Mouse (Mus musculus) lung, adult 18-20 months (tissue): ENCODE measurements around the gene Atraid.

Source experiments
- DNase-seq, 2 experiments: peaks; one replicate each; pipeline ENCODE4 v3.0.0; 2022; ENCODE audit warnings: mixed read lengths in 2 of 2

Atraid gene

DNA sequence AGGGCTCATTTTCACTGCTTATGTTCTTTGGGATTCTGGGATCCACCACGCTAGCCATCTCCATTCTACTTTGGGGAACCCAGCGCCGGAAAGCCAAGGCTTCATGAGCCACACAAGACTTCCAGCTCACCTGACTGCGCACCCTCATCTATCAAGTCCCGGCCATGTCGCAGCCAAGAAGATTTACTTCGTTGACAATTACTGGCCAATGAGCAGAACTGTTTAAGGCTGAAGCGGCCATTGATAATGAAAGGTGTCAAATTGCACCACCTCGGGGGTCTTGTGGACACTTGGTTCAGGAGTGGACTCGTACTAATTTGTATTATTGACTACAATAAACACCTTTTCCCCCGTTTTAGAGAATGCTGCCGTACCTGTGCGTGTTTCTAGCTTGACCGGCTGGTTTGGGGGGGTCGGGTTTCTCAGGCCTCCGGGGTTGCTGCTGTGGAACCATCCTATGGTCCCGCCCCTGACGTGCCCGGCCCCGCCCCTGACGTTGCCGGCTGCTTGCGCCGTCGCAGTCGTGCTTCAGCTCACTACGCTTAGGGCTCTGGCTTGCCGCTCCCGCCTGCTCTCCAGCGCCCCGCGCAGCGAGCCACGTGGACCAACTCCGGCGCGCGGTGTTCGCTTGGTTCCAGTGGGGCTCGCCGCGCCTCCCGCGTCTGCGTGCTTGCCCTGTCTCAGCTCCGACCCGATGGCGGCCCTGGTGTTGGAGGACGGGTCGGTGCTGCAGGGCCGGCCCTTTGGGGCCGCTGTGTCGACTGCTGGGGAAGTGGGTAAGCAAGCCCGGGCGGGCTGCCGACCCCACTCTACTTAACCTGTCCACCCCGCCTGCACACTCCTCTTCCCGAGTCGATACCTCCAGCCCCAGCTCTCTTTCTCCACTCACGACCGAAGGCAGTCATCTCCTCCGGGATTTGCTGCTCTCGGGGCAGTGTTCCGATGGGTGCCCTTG, 6.4 kb downstream of the Atraid start, which contains the start of gene Cad:
Gene Cad, plus strand, starts transcription at position 520 of the 955 bp plus-strand sequence.
- DNase-seq: peak; percentile 96 to 97

DNA sequence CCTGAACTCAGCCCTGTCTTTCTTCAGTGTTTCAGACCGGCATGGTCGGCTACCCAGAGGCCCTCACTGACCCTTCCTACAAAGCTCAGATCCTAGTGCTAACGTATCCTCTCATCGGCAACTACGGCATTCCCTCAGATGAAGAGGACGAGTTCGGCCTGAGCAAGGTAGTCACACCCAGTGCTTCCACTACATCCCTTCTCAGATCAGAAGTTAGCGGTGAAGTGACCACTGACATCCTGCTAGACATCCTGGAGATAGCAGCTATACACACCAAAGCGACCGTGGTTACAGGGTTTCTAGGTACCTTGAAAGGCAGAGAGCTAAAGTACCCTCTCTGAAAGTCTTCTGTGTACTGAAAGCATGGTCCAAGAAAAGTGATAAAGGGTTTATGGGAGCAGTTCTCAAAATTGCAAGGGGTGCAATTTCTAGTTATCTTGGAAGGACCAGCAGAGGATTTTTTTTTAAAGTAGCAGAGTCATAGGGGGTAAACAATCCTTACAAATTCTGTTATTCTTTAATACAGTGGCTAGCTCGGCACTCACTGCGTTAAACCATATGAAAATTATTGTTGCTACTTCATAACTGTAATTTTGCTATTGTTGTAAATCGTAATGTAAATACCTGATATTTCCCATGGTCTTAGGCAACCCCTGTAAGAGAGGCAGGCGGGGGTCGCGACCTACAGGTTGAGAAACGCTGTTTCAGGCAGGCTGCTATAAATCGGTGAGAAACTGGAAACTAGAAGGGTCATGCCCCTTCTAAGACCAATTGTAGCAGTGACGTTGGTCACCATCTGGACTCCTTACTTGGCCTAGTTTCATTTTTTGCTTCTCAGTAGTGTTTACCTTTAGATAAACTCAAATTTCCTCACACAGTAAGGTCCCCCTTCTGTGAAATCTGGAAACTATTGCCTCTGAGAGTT, 7.4 kb downstream of the Atraid start:
- DNase-seq: peak in 1 of 2 experiments; percentile 33

DNA sequence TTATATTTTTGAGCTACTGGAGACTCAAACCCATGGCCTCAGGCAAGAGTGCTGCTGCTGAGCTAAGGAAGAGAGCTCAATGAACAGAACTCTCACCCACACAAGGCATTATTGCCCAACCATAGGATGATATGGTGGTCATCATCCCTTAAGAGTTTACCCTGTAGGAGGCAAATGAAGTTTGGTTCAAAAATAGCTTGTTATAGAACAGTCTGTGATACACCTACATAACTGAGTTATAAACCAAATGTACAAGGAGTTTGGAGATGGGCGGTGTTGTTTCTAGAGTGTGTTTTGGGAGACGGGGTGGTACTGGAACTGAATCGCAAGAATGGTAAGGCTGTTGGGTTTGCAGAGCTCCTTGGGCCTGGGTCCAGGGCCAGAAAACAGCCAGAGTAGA, 21.7 kb downstream of the Atraid start:
- no peak for DNase-seq

DNA sequence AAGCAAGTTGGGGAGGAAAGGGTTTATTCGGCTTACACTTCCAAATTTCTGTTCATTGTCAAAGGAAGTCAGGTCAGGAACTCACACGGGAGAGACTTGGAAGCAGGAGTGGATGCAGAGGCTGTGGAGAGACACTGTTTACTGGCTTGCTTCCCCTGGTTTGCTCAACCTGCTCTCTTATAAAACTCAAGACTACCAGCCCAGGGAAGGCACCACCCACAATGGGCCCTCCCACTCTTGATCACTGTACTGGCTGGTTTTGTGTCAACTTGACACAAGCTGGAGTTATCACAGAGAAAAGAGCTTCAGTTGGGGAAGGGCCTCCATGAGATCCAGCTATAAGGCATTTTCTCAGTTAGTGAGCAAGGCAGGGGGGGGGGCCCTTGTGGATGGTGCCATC, 22.9 kb downstream of the Atraid start:
- DNase-seq: no peak

DNA sequence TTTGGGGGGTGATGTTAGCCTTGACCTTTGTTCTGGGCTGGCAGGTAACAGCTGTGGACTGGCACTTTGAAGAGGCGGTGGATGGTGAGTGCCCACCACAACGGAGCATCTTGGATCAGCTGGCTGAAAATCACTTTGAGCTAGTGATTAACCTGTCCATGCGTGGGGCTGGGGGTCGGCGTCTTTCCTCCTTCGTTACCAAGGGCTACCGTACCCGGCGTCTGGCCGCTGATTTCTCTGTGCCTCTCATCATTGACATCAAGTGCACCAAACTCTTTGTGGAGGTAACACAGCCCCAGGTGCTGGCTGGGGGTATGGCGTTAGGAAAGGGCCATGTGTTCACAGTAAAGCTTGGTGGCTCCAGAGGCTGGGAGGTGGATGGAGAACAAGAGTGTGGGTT, 23.7 kb downstream of the Atraid start:
- no peak for DNase-seq

DNA sequence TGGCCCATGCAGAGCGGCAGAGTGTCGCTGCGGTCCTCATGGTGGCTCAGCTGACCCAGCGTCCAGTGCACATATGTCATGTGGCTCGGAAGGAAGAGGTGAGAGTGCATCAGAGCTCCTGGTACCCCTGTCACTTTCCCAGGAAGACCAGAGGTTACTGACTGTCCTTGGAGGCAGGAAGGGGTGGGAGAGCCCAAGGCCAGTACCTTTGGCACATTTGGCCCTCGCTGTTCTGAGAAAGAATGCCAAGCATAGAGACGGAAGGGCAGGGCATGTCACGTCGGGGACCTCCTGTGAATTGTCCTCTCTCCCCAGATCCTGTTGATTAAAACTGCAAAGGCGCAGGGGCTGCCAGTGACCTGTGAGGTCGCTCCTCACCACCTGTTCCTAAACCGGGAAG, 25.1 kb downstream of the Atraid start:
- no peak for DNase-seq

DNA sequence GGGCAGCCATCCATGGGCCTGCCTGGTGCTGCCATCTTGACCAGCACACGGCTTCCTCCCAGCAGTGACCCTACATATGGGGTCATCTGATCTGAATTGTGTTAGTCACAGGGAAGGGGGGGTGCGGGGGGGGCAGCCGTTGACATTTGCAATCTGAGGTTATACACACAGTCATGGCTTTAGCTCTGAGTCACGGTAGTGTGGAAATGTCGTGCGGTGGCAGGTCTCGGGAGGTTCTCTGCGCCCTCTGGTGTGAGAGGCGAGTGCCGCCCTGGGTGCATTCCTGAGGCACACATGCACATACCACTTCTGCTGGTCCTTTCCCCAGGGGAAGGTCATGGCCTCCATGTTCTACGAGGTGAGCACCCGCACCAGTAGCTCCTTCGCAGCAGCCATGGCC, 28.2 kb downstream of the Atraid start:
- DNase-seq: no peak

DNA sequence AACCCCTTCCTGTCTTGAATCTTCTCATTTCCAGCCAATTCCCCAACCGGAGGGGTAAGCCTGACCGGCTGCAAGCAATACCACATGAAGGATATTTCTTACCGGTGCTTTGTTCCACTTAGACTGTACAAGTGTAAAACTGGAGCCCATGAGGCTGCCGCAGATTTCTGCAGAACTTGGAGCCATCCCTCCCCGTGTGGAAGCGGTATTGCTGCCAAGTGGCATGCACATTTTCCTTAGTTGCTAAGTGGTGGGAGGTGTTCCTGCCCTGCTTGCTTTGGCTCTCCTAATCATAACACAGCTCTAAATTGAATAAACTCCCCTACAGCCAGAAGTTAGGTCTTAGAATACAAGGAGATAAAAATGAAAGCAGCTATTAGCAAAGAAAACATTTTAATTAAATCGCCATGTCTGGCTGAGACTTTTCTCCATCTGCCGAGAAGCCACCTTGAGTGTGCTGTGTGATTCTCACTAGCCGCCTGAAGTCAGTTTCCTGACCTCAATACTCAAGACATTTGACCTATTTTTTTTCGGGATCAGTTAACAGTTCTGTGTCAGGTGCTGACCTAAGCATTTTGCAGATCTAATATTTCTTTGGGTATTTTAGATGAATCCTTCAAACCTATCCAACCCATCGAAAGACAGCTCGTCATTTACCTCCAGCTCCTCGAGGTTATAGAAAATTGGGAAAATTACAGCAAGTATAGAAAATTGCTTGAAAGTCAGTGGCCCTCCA, 32.1 kb downstream of the Atraid start:
- DNase-seq: peak; percentile 26 to 39

DNA sequence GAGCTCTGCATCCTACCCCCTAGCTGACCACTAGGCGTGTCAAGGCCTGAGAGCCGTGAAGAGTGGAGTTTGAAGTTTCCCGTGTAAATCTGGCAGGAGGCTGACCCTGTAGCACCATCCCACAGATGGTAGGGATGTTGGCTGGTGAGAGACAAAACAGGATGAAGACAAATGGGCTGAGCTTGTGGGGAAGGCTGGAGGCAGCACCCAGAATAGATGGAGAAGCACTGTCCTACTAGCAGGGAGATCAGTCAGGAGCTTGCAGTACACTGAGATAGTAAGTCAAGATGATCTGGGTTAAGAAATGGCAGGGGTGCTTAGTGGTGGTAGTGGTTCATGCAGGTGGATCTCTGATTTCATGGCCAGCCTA, 32.7 kb downstream of the Atraid start:
- DNase-seq: no peak

DNA sequence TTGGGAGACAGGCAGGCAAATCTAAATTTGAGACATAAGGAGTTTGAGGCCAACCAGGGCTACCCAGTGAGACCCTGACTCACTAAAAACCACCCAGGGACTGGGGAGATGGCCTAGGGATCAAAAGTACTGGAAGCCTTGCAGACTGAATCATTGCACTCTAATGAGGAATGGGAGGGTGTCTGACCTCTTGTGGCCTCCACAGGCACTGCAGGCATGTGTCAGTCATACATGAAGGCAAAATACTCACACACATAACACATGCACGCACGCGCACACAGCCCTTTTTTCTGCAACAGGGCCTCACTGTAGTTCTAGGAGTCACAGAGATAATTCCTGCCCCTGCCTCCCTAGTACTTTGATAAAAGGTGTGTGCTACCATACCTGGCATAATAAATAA, 33.3 kb downstream of the Atraid start:
- peak in 1 of 2 experiments; percentile 25 for DNase-seq

DNA sequence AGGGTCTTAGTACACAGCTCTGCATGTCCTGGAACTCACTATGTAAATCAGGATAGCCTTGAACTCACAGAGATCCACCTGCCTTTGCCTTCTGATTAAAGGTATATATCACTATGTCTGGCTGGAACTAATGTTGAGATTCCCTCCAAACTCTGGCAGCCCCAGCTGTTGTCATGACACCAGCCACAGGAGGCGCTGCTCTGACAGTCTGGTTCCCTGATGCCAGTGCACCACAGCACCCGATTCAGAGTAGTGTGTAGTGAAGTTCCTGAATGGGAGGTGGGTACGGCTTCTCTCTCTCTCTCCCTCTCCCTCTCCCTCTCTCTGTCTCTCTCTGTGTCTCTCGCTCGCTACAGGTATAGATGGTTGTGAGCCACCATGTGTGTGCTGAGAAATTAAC, 34.2 kb downstream of the Atraid start:
- DNase-seq: peak; percentile 47 to 59

DNA sequence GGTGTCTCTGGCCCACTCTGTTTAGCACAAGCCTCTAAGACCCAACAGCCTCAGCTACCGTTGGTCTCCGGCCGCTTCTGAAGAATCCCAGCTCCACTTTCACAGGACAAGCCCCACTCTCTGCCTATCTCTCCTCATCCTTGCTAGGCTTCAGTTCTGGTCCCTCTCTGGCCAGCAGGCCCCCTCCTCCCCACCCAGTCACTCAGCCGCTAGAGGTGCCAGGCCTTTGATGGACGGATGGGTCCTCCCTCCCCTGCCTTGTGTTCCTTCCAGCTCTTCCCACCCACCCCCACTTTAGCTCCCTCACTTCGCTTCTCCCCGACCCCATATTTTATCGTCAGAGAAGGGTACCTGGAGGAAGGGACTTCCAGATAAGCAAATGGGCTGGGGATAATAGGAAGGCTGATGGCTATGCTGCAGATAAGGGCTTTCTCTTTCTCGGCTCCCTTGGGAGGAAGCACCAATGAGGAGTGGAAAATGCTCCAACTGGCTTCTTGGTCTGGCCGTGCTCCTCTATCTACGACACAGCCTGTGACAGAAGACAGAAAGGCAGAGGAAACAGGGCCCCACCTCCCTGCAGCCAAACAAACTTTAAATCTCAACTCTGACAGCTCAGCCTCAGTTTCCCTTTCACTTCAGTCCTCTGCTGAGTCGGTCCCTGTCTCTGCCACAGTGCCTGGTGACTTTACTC, 35.0 kb downstream of the Atraid start:
- DNase-seq: peak; percentile 25 to 30

DNA sequence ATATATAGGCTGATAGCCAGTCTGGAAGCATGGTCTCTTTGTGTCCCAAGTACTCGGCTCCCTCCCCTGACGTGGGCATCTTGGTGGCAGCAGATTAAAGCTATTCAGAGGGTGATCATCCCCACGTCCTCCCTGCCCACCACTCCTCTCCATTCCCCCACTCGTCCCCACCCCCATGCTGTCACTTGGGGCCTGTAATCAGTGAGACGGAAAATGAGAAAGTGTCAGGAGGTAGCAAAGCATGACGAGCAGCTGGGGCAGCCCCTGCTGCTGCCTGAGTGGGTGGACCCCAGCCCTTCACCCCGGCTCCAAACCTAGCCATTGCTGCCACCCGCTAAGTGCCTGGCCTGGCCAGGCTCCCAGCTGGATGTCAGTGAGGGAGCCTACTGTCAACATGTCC, 35.8 kb downstream of the Atraid start:
- no peak for DNase-seq

DNA sequence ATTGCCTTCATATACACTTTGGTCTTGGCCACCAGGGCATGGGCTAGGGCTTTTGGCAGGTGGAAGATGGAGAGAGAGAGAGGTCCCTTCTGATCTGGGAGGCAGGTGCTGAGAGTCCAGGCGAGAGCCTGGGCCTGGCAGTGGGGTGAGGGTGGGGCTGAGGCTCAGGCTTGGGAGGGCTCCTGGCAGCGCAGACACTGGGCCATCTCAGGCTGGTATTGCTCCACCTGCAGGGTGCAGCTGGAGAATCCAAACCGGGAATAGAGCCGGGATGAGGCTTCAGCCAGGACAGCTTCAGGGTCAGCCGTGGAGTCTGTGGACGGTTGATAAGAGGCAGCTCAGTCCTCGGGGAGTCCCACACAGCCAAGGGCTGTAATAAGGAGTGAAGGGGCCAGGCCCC, 38.5 kb downstream of the Atraid start:
- DNase-seq: no peak

DNA sequence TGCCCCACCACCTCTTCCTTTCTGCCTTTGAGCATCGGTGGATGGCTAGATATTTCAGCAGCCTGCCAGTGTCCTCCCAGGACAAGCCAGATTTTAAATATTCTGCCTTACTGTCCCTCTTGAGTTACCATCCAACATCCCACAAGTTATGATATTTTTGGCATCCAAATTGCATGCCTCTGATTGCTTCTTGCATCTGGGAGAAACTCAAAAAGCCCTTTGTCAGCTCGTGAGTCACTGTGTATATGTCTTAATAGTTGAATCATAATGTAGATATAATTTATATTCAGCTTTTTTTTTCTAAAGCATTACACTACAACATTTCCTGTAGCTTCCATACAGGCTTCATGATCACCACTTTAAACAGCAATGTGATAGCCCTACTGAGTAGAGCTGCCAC, 39.0 kb downstream of the Atraid start:
- DNase-seq: no peak

DNA sequence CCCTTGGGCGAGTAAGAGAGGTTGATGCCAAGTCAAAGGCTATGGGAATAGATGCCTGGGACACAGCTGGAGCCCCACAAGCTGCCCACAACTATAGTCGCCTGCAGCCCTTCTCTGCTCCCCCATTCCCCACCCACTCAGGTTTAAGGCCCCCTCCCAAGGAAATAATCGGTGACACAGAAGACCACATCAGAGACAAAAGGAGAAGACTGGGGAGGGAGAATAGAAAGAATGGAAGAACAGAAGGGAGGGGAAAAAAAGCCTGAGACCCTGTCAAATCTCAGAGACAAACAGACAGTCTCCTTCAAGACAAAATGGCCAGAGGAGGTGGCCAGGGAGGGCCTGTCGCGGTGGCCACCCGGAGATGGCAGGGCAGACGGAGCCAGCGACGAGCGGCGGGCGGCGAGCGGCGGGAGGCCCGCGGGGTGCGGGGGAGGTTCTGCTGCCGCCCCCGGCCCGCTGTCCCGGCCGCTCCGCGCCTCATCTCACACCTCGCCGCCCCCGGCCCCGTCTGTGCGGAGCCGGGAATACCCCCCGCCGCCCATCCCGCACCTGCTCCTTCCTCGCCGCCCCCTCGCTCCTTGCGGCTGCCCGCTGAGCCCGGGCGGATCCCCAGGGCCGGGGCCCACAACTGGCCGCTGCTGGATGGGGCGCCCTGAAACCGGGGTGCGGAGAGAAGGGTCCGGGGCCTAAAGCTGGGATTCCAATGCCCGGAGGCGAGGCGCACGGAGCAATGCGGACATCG, 44.3 kb downstream of the Atraid start:
- no peak for DNase-seq

DNA sequence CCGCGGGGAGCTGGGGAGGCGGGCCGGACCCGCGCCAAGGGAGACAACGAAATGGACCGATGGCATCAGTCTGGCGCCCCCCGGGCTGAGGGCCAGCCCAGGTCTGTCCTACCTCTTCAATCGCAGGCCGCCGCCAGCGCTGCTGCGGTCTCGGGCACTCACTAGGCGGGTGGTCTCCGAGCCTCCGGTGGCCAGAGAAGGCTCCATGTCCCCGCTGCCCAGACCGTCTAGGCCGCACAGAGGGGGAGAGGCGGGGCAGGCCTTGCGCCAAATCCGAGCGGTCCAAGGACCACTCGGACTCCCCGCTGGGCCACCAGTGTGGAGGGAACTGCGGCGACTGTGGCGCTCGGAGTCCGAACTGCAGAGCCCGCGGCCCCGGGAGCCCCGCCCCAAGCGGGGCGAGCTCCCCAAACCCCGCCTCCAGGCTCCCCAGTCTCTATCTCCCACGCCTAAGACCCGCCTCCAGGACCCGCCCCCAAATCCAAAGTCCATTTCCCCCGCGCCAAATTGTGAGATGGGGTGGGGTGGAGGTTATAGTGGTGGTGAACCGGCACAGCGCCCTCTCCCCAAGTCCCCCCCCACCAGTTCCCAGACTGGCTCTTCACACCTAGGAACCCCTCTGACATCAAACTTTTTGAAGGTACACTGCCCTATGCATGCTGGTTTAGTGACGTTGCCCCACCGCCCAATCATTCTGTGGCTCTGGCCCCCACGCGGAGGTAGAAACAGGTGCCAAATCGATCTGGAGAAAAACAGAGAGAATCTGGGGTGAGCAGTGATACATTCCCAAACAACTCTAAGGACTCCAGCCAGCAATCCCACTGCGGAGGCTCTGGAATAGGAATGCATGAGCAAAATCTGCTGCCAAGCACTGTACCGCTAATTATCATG, 45.3 kb downstream of the Atraid start:
- DNase-seq: peak; percentile 39 to 45

DNA sequence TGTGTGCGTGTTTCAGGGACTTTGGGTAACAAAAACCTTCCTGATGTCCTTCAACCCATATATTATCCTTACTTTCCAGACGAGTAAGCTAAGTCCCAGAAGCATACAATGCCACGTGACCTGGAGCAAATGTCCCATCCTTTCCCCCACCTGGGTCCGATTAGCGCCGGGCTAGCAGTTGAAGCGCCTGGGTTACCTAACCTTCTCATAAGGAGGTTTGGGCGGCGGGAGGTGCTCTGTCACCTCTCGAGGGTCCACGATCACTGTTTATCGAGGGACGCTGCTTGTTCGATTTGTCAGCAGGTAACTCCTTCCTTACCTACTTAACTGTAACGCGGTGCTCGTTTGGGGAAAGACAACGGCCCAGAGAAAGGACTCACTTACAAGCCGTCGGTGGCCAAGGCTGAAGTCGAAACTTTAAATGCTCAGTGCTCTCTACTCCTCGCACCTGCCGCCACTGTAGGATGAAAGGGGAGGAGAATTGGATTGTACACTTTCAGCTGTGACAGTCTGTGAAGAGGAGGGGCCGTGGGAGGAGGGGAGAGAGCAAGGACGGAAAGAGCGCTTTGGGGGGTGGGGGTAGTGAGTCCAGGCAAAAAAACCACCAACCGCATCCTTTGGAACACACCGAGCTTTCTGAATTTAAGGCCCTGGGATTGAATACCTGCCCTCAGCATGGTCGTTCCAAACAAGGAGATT, 46.1 kb downstream of the Atraid start:
- no peak for DNase-seq

DNA sequence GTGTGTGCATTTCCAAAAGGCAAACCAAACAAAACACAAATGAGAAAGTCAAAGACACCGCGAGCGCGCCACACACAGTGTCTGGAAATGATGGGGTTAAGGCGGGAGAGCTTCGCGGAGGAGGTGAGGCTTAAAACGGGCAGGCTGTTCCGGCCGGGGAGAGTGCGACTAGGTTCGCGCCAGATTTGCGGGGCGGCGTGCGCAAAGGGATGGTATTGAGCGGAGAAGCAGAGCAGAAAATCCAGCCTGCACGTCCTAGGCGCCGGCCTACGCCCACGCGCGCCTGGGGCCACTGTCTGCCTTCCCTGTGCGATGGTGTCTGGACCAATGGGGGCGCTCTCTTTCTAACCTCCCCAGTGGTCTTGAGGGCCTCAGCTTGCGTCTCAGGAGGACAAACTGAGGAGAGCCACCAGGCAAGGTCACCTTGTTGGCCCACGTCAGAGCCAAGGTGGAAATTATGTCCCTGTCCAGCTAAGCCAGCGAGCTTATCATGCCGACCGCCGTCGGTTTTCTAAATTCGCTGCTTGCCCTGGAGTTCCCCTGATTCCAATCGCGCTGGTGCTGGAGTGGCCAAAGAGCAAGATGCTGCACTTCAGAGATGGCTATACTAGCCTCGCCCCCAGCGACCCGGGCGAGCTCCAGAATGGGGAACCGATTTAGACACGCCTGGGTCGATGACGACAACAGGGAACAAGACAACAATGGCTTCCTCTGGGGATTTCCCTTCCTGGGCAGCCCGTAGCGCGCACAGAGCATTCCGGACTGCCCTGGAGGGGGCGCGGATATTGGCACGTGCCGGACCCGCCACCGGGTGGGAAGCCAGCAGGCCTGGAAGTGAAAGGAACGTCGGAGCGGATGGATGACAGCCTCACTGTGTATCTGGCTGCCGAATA, 46.9 kb downstream of the Atraid start:
- peak; percentile 74 to 80 for DNase-seq
